Mouse (Mus musculus) NIH3T3 (cell line): ENCODE results near the gene Slc6a3.

Source experiments
- DNase-seq: peaks from one replicate; pipeline ENCODE4 v3.0.0-alpha.2; 2012; ENCODE audit warnings: low read depth

The Slc6a3 gene

GRCm38 (mm10) chr13:73591488-73591887 is 54.9 kb downstream of the Slc6a3 start:
- no peak for DNase-seq

GRCm38 (mm10) chr13:73592546-73592945 is 56.0 kb downstream of the Slc6a3 start:
- DNase-seq, result no peak

- no peak for DNase-seq
Measured at GRCm38 (mm10) chr13:73596276-73596675, 59.7 kb downstream of the Slc6a3 start.

- no peak for DNase-seq
Measured at GRCm38 (mm10) chr13:73600217-73600616, 63.7 kb downstream of the Slc6a3 start.

GRCm38 (mm10) chr13:73603046-73603445 is 66.5 kb downstream of the Slc6a3 start:
- peak; percentile 2 for DNase-seq

- DNase-seq, result peak; percentile 96
Measured at GRCm38 (mm10) chr13:73603522-73604155, 67.1 kb downstream of the Slc6a3 start, which contains the start of gene Clptm1l. Gene Clptm1l, plus strand, starts transcription at chr13:73604006.

GRCm38 (mm10) chr13:73604156-73604957 is 67.8 kb downstream of the Slc6a3 start:
- no peak for DNase-seq

GRCm38 (mm10) chr13:73618406-73618805 is 81.9 kb downstream of the Slc6a3 start:
- DNase-seq, result no peak

- DNase-seq, result peak; percentile 55
Measured at GRCm38 (mm10) chr13:73620637-73621036, 84.1 kb downstream of the Slc6a3 start.

- no peak for DNase-seq
Measured at GRCm38 (mm10) chr13:73626410-73626744, 89.8 kb downstream of the Slc6a3 start.

- peak; percentile 63 for DNase-seq
Measured at GRCm38 (mm10) chr13:73626745-73627549, 90.4 kb downstream of the Slc6a3 start, which contains the start of gene Tert. Gene Tert, plus strand, starts transcription at chr13:73626911.
